Mouse (Mus musculus) forebrain, embryonic 14.5 days (tissue): Measurements from ENCODE around the gene Arl15. TPM values are rescaled to one million over a fixed set of nuclear protein-coding genes. Genes with fewer than 3 reads are reported as not detected.

Experiments used
- ATAC-seq: fragments of 200-750 bp; cut with Nextera tagmentation; 2 replicates; pipeline ENCODE4 v1.8.0; 2017; ENCODE audit warnings: mild to moderate bottlenecking, moderate library complexity
- DNase-seq: peaks from one replicate; pipeline ENCODE4 v3.0.0-alpha.2; 2015; ENCODE audit warnings: low spot score
- H3K27ac ChIP-seq: fragments of 300-500 bp; sonication (generic); 2 replicates; pipeline ENCODE4 v1.5.1; 2014; ENCODE audit warnings: low read depth, mild to moderate bottlenecking, control low read depth, low read length, moderate library complexity
- H3K27me3 ChIP-seq: fragments of 300-500 bp; sonication (generic); replicated peaks from 2 replicates; pipeline ENCODE4 v1.6.1; 2014; ENCODE audit warnings: low read length, control low read depth, mixed read lengths; ENCODE audit not compliant: control insufficient read depth, insufficient read depth
- H3K36me3 ChIP-seq: fragments of 300-500 bp; sonication (generic); 2 replicates; pipeline ENCODE4 v1.6.1; 2014; ENCODE audit warnings: low read length, control low read depth; ENCODE audit not compliant: control insufficient read depth, insufficient read depth
- H3K4me1 ChIP-seq: fragments of 300-500 bp; sonication (generic); 2 replicates; pipeline ENCODE4 v1.6.1; 2014; ENCODE audit warnings: antibody characterized with exemption, low read length, control low read depth; ENCODE audit not compliant: control insufficient read depth, insufficient read depth
- H3K4me2 ChIP-seq: fragments of 300-500 bp; sonication (generic); 2 replicates; pipeline ENCODE4 v1.6.1; 2014; ENCODE audit warnings: mild to moderate bottlenecking, control low read depth, low read length
- H3K4me3 ChIP-seq: fragments of 300-500 bp; sonication (generic); 2 replicates; pipeline ENCODE4 v1.5.1; 2014; ENCODE audit warnings: low read depth, low read length, control low read depth
- H3K9ac ChIP-seq: fragments of 300-500 bp; sonication (generic); 2 replicates; pipeline ENCODE4 v1.6.1; 2014; ENCODE audit warnings: mild to moderate bottlenecking, low read length, control low read depth, moderate library complexity
- H3K9me3 ChIP-seq: fragments of 300-500 bp; sonication (generic); replicated peaks from 2 replicates; pipeline ENCODE4 v1.6.1; 2016; ENCODE audit warnings: low read length, control low read depth, mixed read lengths; ENCODE audit not compliant: control insufficient read depth
- WGBS: fragments of 180-500 bp; shearing (Covaris S2); extraction: QIAGEN DNeasy Blood & Tissue Kit; methylation state at CpG from one replicate; pipeline ENCODE4 v1.1.7; 2014; 5-methylcytosine and 5-hydroxymethylcytosine counted together
- polyA plus RNA-seq: library from polyadenylated mRNA; unstranded; fragments of >200 nt; fragmentation: Nextera tagmentation; extraction: Ambion mirVana; gene quantifications from 2 replicates; pipeline ENCODE4 v1.2.1, GENCODE M21; 2014

Gene Arl15
- polyA plus RNA-seq, 1 experiment from 2014 or later: 18.7 TPM

GRCm38 (mm10) chr13:114023541-114023940 lies 229.2 kb downstream of the Arl15 start:
- Histone ChIP-seq H3K27ac (no peak overlapping the region), H3K27me3 (no peaks in the 10 kb centered on the region), H3K9ac (no peak overlapping the region), H3K36me3 (no peaks in the 10 kb centered on the region), H3K4me2 (no peak overlapping the region), H3K4me1 (0 out of 2 replicates have a peak, but pooled peaks cover 2% of the 10 kb centered on the region), H3K9me3 (no peaks in the 10 kb centered on the region), H3K4me3 (no peak overlapping the region)
- WGBS: over 99% methylated on average over 7 of the region's 7 CpGs
- ATAC-seq: no peak
- DNase-seq: no peak

- Histone ChIP-seq H3K4me2 (no peak overlapping the region), H3K36me3 (no peaks in the 10 kb centered on the region), H3K4me3 (no peak overlapping the region), H3K27me3 (no peaks in the 10 kb centered on the region), H3K9me3 (no peaks in the 10 kb centered on the region), H3K27ac (no peak overlapping the region), H3K4me1 (0 out of 2 replicates have a peak, but pooled peaks cover 2% of the 10 kb centered on the region), H3K9ac (no peak overlapping the region)
- ATAC-seq: no peak
- no peak for DNase-seq
- 76% methylated on average over 6 of the region's 6 CpGs for WGBS
These were observed 232.0 kb downstream of the Arl15 start for GRCm38 (mm10) chr13:114026306-114026705.

DNA sequence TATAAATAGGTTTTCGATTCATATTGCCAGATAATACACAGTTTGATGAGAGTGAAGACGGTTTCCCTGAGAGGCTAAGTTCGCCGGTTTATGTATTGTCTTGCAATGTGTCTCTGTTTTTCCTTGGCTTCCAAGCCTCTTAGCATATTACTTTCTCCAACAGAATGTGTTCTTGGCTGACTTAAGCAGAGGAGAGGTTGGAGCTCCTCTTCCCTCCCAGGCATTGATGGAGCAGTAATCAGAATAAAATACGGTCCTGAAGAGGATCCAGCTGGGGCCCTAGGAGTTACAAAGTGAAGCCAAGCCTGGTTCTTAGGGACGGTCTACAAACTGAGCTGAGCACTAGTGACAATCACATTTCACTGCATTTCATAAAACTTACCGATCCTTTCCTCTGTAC lies 232.4 kb downstream of the Arl15 start:
- 94% methylated on average over 7 of the region's 7 CpGs for WGBS
- DNase-seq: no peak

DNA sequence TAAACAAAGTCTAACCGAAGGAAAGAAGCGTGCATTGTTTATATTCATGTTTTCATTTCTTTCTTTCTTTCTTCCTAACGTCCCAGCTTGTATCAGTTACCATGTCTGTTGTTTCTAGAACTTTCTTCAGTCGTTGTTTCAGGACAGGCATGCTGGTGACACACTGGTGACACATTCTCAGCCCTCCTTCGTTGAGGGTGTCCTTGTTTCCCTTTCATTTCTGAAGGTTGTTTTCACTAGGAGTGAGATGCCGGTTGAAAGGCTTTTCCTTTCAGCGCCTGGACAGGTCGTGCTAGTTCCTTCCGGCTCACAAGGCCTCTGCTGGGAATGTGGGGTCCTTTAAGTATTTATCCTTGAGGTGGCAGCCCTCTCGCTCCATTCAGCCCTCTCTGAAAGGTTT lies 253.8 kb downstream of the Arl15 start:
- H3K27me3 ChIP-seq: no peaks in the 10 kb centered on the region
- DNase-seq: no peak
- 31% methylated on average over 10 of the region's 10 CpGs for WGBS
- no peaks in the 10 kb centered on the region for H3K36me3 ChIP-seq
- H3K27ac ChIP-seq: no peak overlapping the region
- no peaks in the 10 kb centered on the region for H3K9me3 ChIP-seq
- H3K9ac ChIP-seq: no peak overlapping the region
- no peak for ATAC-seq
- no peaks in the 10 kb centered on the region; the same call in 1 of the 2 replicates for H3K4me1 ChIP-seq
- H3K4me2 ChIP-seq: no peak overlapping the region
- no peak overlapping the region for H3K4me3 ChIP-seq

More for the DNA sequence above, 232.4 kb downstream of the Arl15 start:
- Histone ChIP-seq H3K4me2 (no peak overlapping the region), H3K9ac (no peak overlapping the region), H3K4me1 (no peaks in the 10 kb centered on the region), H3K27ac (no peak overlapping the region), H3K4me3 (no peak overlapping the region), H3K27me3 (no peaks in the 10 kb centered on the region), H3K36me3 (no peaks in the 10 kb centered on the region), H3K9me3 (no peaks in the 10 kb centered on the region)
- no peak for ATAC-seq

- H3K9ac ChIP-seq: no peak overlapping the region
- no peaks in the 10 kb centered on the region for H3K9me3 ChIP-seq
- WGBS: 29% methylated on average over 3 of the region's 3 CpGs
- no peak overlapping the region for H3K4me2 ChIP-seq
- no peak overlapping the region for H3K27ac ChIP-seq
- no peaks in the 10 kb centered on the region for H3K36me3 ChIP-seq
- DNase-seq (no peak), ATAC-seq (no peak)
- no peak overlapping the region for H3K4me3 ChIP-seq
- no peaks in the 10 kb centered on the region for H3K27me3 ChIP-seq
- H3K4me1 ChIP-seq: no peaks in the 10 kb centered on the region; the same call in 1 of the 2 replicates
These were observed 254.4 kb downstream of the Arl15 start for GRCm38 (mm10) chr13:114048688-114049087.

- H3K4me1 ChIP-seq: no peaks in the 10 kb centered on the region; the same call in 1 of the 2 replicates
- no peaks in the 10 kb centered on the region for H3K27me3 ChIP-seq
- DNase-seq (no peak), ATAC-seq (no peak)
- no peak overlapping the region for H3K27ac ChIP-seq
- H3K36me3 ChIP-seq: no peaks in the 10 kb centered on the region
- no peak overlapping the region for H3K9ac ChIP-seq
- WGBS: 22% methylated on average over 9 of the region's 9 CpGs
- H3K4me3 ChIP-seq: no peak overlapping the region
- no peaks in the 10 kb centered on the region for H3K9me3 ChIP-seq
- H3K4me2 ChIP-seq: no peak overlapping the region
These were observed 257.0 kb downstream of the Arl15 start for GRCm38 (mm10) chr13:114051151-114051850.

DNA sequence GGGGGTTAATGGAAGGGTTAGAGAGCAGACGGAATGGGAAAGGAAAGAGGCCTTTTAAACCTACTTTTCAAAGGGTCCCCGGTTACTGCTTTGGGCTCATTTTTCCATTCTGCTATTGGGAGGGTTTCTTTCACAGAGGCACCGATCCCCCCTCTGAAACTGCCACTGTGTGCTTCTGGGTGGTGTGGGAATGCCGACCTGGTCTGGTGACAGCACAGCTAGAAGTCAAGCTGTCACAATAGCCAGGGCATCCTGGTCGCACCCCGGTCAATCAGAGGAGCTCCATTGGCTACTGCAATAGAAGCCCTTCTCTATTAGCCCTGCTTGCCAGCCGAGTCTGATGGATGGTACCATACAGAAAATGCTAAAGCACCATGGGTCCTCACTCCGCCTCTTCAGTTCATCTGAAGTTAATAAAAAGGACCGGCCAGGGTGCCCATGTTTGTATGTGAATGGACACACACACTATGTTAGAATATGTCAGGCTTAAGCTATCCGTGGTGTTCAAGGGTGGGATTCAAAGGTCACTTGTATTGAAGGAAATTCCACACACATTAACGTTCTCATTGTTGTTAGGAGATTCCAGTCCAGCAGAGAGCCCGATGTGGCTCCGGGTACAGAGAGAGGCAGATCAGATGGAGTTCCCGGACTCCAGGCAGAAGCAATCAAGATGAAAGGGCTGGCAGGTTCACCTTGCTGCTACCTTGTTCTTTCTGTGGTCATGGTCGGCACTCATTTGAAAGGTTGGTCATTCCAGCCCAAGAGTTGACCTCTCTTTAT lies 258.3 kb downstream of the Arl15 start:
- no peaks in the 10 kb centered on the region for H3K27me3 ChIP-seq
- H3K4me1 ChIP-seq: no peaks in the 10 kb centered on the region; the same call in 1 of the 2 replicates
- no peaks in the 10 kb centered on the region for H3K9me3 ChIP-seq
- no peak overlapping the region for H3K27ac ChIP-seq
- no peaks in the 10 kb centered on the region for H3K36me3 ChIP-seq
- no peak for ATAC-seq
- H3K4me2 ChIP-seq: no peak overlapping the region
- H3K4me3 ChIP-seq: no peak overlapping the region
- H3K9ac ChIP-seq: no peak overlapping the region
- no peak for DNase-seq
- 31% methylated on average over 15 of the region's 15 CpGs for WGBS

GRCm38 (mm10) chr13:114053261-114053660 lies 259.0 kb downstream of the Arl15 start:
- Histone ChIP-seq H3K36me3 (no peaks in the 10 kb centered on the region), H3K27ac (no peak overlapping the region), H3K4me3 (no peak overlapping the region), H3K9me3 (no peaks in the 10 kb centered on the region), H3K4me1 (no peaks in the 10 kb centered on the region; the same call in 1 of the 2 replicates), H3K9ac (no peak overlapping the region), H3K27me3 (no peaks in the 10 kb centered on the region), H3K4me2 (no peak overlapping the region)
- 92% methylated on average over 2 of the region's 2 CpGs for WGBS
- no peak for ATAC-seq
- no peak for DNase-seq

- 79% methylated on average over 9 of the region's 9 CpGs for WGBS
- Histone ChIP-seq H3K9ac (no peak overlapping the region), H3K4me1 (no peaks in the 10 kb centered on the region; the same call in 1 of the 2 replicates), H3K4me2 (no peak overlapping the region), H3K27ac (no peak overlapping the region), H3K36me3 (no peaks in the 10 kb centered on the region), H3K27me3 (no peaks in the 10 kb centered on the region), H3K9me3 (no peaks in the 10 kb centered on the region), H3K4me3 (no peak overlapping the region)
- no peak for DNase-seq
- no peak for ATAC-seq
These were observed 261.4 kb downstream of the Arl15 start for GRCm38 (mm10) chr13:114055686-114056085.
